ENCODE assay signal across 1 mouse cellular context in the genomic region with DNA sequence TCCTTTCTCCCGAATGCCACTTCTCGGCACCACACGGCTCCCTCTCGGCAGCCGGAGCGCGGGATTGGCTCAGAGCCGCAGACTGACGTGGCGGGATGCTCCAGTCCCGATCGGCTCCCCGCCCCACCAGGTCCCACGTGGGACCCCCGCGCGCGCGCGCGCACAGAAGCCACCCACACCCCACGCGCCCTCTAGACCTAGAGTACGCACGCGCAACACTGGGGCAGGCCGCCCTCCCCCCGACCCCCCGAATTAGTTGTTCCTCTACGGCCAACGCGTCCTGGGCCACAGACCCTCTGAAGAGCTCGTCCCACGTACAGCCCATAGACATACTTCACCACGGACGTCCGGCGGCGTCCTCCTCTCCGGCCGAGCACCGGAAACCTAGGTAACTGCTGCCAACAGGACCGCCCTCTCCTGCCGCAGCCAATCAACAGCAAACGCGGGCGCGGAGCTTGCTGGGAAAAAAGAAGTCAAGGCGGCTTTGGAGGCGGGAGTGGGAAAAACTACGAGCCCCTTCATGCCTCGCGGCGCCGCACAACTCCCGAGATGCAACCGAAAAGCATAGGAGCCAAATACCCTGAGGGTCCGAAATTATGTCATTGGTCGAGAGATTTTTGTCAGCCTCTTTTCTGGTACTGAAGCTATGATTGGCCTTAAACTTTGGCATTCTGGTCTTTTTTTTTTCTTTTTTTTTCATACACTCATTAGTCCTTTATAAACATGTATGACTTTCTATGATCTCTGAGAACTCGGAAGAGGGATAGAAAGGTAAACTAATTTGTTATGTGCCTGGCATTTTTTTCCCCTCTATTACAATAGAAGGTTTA.
TF ChIP-seq lines count a peak whose summit lies in the region.

Txlna (minus strand) TSS at position 428 of the 830 bp plus-strand sequence.

TF ChIP-seq in MEL, 35 proteins besides CTCF, POLR2A, EP300 and RAD21 (continued from another document):
- TF ChIP-seq MYB (IDR thresholded peaks at IDR 0.05; ENCODE audit: low read depth, low read length) (no peak), BHLHE40 (IDR thresholded peaks at IDR 0.05; ENCODE audit: borderline replicate concordance, low read depth, low read length) (0 out of 2 replicates have a peak, but pooled peaks have one; percentile 33), TCF12 (IDR thresholded peaks at IDR 0.05; ENCODE audit: low read depth, low read length) (no peak; the same call in none of the 2 replicates), KAT2A (conservative IDR thresholded peaks at IDR 0.05; ENCODE audit: low read depth, low read length) (peak; percentile 87), ETS1 (IDR thresholded peaks at IDR 0.05; ENCODE audit: low read depth, low read length) (no peak), MXI1 (IDR thresholded peaks at IDR 0.05; ENCODE audit: low read depth, low read length) (peak; percentile 81), ZMIZ1 (IDR thresholded peaks at IDR 0.05; ENCODE audit: low read depth, low read length) (peak; percentile 84), HCFC1 (IDR thresholded peaks at IDR 0.05; ENCODE audit: low read depth, low read length) (peak; percentile 96), POLR2AphosphoS5 (IDR thresholded peaks at IDR 0.05; ENCODE audit: borderline replicate concordance, low read depth, low read length) (no peak), ZKSCAN1 (IDR thresholded peaks at IDR 0.05; ENCODE audit: low read depth, low read length) (no peak; the same call in 1 of the 2 replicates), TAL1 (IDR thresholded peaks at IDR 0.05; ENCODE audit: low read length) (no peak), JUND (IDR thresholded peaks at IDR 0.05; ENCODE audit: low read depth, low read length) (no peak), ZNF384 (IDR thresholded peaks at IDR 0.05; ENCODE audit: low read depth, low read length) (peak; percentile 99), MAX (IDR thresholded peaks at IDR 0.05; ENCODE audit: low read length) (peak; percentile 90), TBP (IDR thresholded peaks at IDR 0.05; ENCODE audit: low read depth, low read length) (peak; percentile 61)
